Mouse (Mus musculus) intestine, embryonic 15.5 days (tissue): ENCODE data around the gene Tead3. TPM values are rescaled to one million over a fixed set of nuclear protein-coding genes. Genes with fewer than 3 reads are reported as not detected.
A peak's percentile ranks its signal among the peaks of the same experiment; 100 is the strongest.

Experiments used
- ATAC-seq: fragments of 200-750 bp; cut with Nextera tagmentation; 2 replicates; pipeline ENCODE4 v1.8.0; 2017; ENCODE audit warnings: moderate TSS enrichment, moderate library complexity
- H3K27ac ChIP-seq: fragments of 300-500 bp; sonication (generic); 2 replicates; pipeline ENCODE4 v1.5.1; 2015; ENCODE audit warnings: mild to moderate bottlenecking, inconsistent platforms
- H3K27me3 ChIP-seq: fragments of 300-500 bp; sonication (generic); replicated peaks from 2 replicates; pipeline ENCODE4 v1.6.1; 2015; ENCODE audit warnings: inconsistent platforms
- H3K36me3 ChIP-seq: fragments of 300-500 bp; sonication (generic); 2 replicates; pipeline ENCODE4 v1.6.1; 2015; ENCODE audit warnings: inconsistent platforms
- H3K4me1 ChIP-seq: fragments of 300-500 bp; sonication (generic); replicated peaks from 2 replicates; pipeline ENCODE4 v1.6.1; 2015; ENCODE audit warnings: inconsistent platforms
- H3K4me2 ChIP-seq: fragments of 300-500 bp; sonication (generic); replicated peaks from 2 replicates; pipeline ENCODE4 v1.6.1; 2015; ENCODE audit warnings: mild to moderate bottlenecking, inconsistent platforms
- H3K4me3 ChIP-seq: fragments of 300-500 bp; sonication (generic); replicated peaks from 2 replicates; pipeline ENCODE4 v1.5.1; 2015; ENCODE audit warnings: inconsistent platforms
- H3K9ac ChIP-seq: fragments of 300-500 bp; sonication (generic); 2 replicates; pipeline ENCODE4 v1.6.1; 2015; ENCODE audit warnings: inconsistent platforms
- H3K9me3 ChIP-seq: fragments of 300-500 bp; sonication (generic); 2 replicates; pipeline ENCODE4 v1.6.1; 2016; ENCODE audit warnings: inconsistent platforms
- WGBS: fragments of 180-500 bp; shearing (Covaris S2); methylation state at CpG from one replicate; pipeline ENCODE4 v1.1.7; 2015; 5-methylcytosine and 5-hydroxymethylcytosine counted together
- polyA plus RNA-seq: library from polyadenylated mRNA; unstranded; fragments of >200 nt; fragmentation: Nextera tagmentation; extraction: Ambion mirVana; gene quantifications from 2 replicates; pipeline ENCODE4 v1.2.1, GENCODE M21; 2015

Tead3 gene
- polyA plus RNA-seq, result 8.9 and 10.0 TPM in 2 replicates

DNA sequence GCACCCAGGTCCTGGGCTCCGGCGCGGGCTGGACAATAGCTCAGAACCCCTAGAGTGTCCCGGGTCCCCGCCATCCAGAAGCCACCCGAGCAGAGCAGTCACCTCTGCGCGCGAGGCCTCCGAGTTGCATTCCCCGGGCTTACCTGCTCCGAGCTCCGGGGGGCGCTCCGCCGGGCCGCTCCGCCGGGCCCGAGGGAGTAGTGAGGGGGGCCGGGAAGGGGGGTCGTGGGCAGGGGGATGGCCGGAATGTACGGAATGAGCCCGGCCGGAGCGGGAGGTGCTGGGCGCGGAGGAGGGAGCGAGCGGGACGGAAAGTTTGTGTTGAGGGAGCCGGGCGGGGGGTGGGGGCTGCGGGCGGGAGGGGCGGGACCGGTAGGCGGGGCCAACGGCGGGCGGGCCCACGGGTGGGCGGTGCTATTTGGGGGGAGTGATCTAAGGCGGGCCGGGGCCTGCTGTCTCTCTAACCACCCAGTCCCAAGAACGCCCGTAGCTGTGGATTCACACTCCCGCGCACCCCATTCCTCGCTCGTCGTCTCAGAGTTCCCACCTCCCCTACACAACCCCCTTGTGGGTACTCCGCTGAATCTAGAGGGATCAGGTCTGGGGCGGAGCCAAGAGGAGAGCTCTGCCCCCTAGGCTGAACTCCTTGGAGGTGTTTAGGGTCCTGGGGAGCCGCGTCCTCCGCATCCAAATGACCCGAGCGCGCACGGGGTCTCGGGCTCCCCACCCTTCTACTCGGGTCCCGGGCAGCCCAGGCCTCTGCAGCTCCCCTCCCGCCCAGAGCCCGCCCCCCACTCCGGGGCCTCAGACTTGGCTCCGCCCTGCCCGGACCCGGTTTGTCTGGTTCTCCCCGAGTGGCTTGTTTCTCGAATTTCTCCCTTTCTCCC lies at the start of gene Tead3:
TSS of gene Tead3 (minus strand) at position 352 of the 887 bp plus-strand sequence.
- Histone ChIP-seq H3K9me3 (no peaks in the 10 kb centered on the region), H3K27ac (peak within 1 kb of the TSS; percentile 100), H3K4me1 (peaks cover 49% of the 10 kb centered on the region), H3K36me3 (no peaks in the 10 kb centered on the region), H3K9ac (peak within 1 kb of the TSS; percentile 85), H3K27me3 (no peaks in the 10 kb centered on the region), H3K4me3 (peak within 1 kb of the TSS; percentile 83), H3K4me2 (peak within 1 kb of the TSS; percentile 93)
- under 1% methylated on average over 66 of the region's 73 CpGs for WGBS
- peak; percentile 88 for ATAC-seq

DNA sequence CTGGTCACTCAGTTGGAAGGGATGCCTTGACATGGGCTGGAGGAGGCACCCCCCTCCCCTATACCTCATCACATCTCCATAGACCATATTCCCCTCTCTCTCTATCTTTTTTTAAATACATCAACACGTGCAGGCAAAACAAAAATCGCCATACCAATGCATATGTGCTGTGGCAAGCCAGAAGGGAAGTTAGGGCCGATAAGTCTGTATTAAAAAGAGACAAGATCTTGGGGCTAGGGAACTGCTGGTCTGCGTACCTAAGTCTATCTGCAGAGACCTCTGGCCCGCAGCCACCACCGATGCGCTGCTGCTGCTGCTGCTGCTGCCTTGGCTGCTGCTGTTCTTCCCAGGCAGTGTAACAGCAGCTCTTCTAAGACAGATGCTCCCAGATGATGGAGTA lies 44.4 kb upstream of the Tead3 start:
- H3K4me3 ChIP-seq, result no peak overlapping the region
- no peaks in the 10 kb centered on the region for H3K9me3 ChIP-seq
- 82% methylated on average over 7 of the region's 7 CpGs for WGBS
- no peak overlapping the region for H3K4me2 ChIP-seq
- H3K27me3 ChIP-seq, result no peaks in the 10 kb centered on the region
- no peak overlapping the region for H3K9ac ChIP-seq
- ATAC-seq, result no peak
- no peak overlapping the region for H3K27ac ChIP-seq
- H3K4me1 ChIP-seq, result peaks cover 4% of the 10 kb centered on the region; the same call in 1 of the 2 replicates
- H3K36me3 ChIP-seq, result peaks cover 3% of the 10 kb centered on the region; the same call in 1 of the 2 replicates

DNA sequence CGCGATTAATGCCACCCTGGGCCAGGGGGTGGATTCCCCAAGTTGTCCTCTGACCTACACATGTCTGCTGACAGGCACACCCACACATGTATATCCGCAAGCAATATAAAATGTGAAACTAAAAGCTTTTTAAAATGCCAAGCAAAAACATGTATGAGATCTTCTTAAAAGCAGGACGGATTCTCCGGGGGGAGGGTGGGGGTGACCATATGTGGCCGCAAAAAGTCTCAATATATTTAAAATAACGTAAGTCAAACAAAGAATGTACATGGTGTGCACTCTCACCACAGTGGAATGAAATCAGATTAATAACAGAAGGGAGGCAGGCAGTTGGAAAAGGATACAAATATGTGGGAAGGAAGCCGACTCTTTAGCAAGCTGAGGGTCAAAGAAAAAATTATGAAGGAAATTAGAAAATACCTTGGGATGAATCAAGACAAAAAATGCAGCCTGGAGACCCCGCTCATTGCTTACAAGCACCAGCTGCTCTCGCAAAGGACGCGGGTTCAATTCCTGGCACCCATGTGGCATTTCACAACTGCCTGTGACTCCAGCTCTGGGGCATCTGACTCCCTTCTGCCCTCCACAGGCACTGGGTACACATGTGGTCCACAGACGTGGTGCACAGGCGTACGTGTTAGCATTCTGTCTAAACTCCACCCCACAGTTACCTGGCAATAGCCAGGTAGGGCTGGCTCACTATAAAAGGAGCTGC lies 43.6 kb upstream of the Tead3 start:
- Histone ChIP-seq H3K27me3 (no peaks in the 10 kb centered on the region), H3K27ac (no peak overlapping the region), H3K4me1 (peaks cover 4% of the 10 kb centered on the region; the same call in 1 of the 2 replicates), H3K9me3 (no peaks in the 10 kb centered on the region), H3K36me3 (peaks cover 3% of the 10 kb centered on the region; the same call in 1 of the 2 replicates), H3K4me2 (no peak overlapping the region), H3K4me3 (no peak overlapping the region), H3K9ac (no peak overlapping the region)
- WGBS, result 60% methylated on average over 15 of the region's 15 CpGs
- ATAC-seq, result no peak

DNA sequence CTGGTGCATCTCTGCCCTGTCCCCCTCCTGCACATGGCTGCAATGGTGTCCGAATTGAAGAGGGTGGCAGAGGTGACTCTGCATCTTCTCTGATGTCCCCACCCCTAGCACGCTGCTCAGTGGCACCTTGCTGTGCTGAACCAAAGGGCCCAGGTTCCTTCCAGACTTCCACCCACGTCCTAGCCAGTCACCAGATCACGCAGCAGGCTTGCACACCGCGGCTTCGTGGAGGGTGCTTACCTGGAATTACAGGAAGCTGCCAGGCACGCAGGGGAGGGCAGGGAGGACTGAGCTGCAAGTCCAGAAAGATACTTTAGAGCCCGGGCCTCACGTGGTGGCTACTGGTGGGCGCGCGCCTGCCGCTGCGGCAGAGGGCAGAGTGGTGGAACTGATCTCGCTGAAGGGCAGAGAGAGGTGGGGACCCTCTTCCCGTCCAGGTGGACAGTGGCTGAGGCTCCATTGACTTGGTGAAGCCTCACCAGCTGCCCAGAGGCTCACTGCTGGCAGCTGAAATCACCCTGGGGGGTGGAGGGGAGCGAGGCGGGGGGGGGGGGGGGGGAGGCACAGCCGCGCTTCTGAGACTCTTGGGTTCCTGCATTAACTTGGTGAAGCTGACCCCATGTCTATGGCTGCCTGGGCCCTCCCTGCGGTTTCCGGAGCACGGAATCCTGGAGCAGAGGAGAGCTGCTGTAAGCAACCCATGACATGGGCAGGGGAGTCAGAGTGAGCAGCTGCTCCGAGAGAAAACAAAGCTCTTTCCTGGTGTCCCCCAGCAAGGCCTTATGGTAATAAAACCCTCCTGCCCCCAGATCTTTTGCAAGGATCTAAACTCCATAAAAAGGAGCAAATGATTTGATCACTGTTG lies 41.2 kb upstream of the Tead3 start:
- no peak for ATAC-seq
- H3K9ac ChIP-seq, result no peak overlapping the region
- H3K4me3 ChIP-seq, result no peak overlapping the region

DNA sequence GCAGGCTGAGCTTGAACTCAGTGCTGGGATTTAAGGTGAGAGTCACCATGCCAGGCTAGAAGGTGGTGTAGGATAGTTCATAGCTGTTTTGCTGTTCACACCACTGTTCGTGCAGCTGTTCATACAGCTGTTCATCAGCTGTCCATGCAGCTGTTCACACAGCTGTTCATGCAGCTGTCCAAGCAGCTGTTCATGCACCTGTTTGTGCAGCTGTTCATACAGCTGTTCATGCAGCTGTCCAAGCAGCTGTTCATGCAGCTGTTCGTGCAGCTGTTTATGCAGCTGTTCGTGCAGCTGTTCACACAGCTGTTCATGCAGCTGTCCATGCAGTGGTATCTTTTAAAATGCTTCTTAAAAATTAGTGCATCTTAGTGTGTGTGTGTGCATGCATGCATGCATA lies 37.9 kb upstream of the Tead3 start:
- Histone ChIP-seq H3K9ac (no peak overlapping the region), H3K27ac (no peak overlapping the region), H3K4me3 (no peak overlapping the region), H3K4me2 (no peak overlapping the region), H3K9me3 (no peaks in the 10 kb centered on the region), H3K27me3 (peaks cover 5% of the 10 kb centered on the region; the same call in 1 of the 2 replicates), H3K36me3 (no peaks in the 10 kb centered on the region), H3K4me1 (peaks cover 4% of the 10 kb centered on the region; the same call in 1 of the 2 replicates)
- no peak for ATAC-seq
- 85% methylated on average over 3 of the region's 3 CpGs for WGBS

More for the DNA sequence above, 41.2 kb upstream of the Tead3 start:
- Histone ChIP-seq H3K9me3 (no peaks in the 10 kb centered on the region), H3K27ac (no peak overlapping the region), H3K36me3 (no peaks in the 10 kb centered on the region), H3K4me2 (peak overlapping the region; percentile 39), H3K4me1 (peaks cover 4% of the 10 kb centered on the region; the same call in 1 of the 2 replicates), H3K27me3 (no peaks in the 10 kb centered on the region; the same call in 1 of the 2 replicates)
- WGBS, result 11% methylated on average over 23 of the region's 25 CpGs

DNA sequence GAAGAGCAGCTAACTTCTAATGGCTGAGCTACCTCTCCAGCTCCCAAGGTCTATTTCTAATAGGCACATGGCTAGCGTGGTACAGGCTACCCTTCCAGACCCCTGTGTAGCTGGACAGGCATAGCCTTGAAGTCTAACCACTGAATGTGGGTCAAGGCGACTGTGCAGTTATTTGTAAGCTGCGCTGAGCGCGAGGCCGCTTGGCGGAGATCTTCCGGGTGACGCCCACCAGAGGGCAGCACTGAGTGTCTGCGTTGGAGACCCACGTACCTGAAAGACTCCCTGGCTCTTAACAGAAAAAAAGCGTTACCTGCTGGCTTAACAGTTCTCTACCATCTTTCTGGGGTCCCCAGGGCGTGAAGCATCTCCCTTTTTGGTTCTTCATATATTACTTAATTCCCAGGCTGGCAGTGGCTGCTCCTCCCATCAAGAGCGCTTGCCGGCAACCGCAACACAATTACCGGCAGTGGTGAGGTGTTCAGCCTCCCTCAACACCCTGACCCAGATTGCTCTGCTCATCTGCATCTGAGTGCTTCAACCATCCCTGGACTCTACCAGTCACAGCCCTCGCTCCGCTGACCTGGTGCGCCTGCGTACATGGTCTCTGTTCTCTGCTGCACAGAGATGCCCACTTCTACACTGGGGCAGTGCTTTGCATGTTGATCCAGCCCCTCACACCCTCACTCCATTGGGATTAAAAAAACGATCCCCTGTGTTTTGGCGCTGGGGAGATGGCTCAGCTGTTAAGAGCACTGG lies 35.7 kb upstream of the Tead3 start:
- H3K4me3 ChIP-seq, result no peak overlapping the region

DNA sequence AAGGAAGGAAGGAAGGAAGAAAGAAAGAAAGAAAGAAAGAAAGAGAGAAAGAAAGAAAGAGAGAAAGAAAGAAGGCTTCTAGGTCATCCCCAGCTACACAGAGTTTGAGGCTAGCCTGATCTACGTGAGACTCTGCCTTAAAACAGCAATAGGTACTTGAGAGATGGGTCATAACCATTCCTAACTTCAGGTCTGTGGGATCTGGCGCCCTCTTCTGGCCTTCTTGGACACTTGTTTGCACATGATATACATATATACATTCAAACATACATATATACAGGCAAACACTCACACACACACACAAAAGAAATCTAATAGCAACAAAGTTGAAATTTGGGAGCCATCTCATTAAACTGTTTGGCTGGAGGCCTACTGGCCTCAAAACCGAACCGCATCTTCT lies 33.7 kb upstream of the Tead3 start:
- WGBS, result 69% methylated on average over 4 of the region's 4 CpGs
- no peaks in the 10 kb centered on the region for H3K36me3 ChIP-seq
- H3K9ac ChIP-seq, result no peak overlapping the region
- no peak overlapping the region for H3K4me3 ChIP-seq
- ATAC-seq, result no peak
- H3K27ac ChIP-seq, result no peak overlapping the region
- H3K9me3 ChIP-seq, result no peaks in the 10 kb centered on the region
- no peak overlapping the region for H3K4me2 ChIP-seq
- peaks cover 5% of the 10 kb centered on the region; the same call in 1 of the 2 replicates for H3K27me3 ChIP-seq
- no peaks in the 10 kb centered on the region for H3K4me1 ChIP-seq

More for the DNA sequence above, 35.7 kb upstream of the Tead3 start:
- 8% methylated on average over 23 of the region's 23 CpGs for WGBS
- H3K36me3 ChIP-seq, result no peaks in the 10 kb centered on the region
- H3K27ac ChIP-seq, result no peak overlapping the region
- no peaks in the 10 kb centered on the region for H3K4me1 ChIP-seq
- H3K9ac ChIP-seq, result no peak overlapping the region
- ATAC-seq, result peak; percentile 43
- H3K9me3 ChIP-seq, result no peaks in the 10 kb centered on the region
- peaks cover 5% of the 10 kb centered on the region; the same call in 1 of the 2 replicates for H3K27me3 ChIP-seq
- H3K4me2 ChIP-seq, result peak overlapping the region; percentile 42

DNA sequence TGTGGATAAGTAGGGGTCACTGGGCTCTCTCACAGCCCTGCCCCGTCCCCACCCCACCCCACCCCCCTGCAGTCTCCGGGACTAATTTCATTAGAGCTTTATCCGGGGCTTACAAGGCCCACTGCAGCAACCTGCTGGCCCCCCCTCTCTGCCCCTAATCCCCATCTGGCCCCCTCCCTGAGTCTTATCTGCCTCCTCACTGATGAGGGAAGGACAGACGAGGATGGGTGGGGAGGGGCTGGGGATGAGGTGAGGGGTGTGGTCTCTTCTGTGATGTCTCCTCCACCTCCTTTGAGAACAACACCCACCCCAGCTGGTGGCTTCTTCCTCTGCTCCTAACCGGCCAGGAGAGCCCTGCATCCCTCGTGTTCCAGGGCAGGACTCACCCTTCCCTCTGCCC lies 29.6 kb upstream of the Tead3 start:
- ATAC-seq, result no peak
- H3K9ac ChIP-seq, result no peak overlapping the region
- H3K4me2 ChIP-seq, result no peak overlapping the region
- no peaks in the 10 kb centered on the region for H3K36me3 ChIP-seq
- no peak overlapping the region for H3K27ac ChIP-seq
- 13% methylated on average over 6 of the region's 6 CpGs for WGBS
- peaks cover 8% of the 10 kb centered on the region; the same call in 1 of the 2 replicates for H3K4me1 ChIP-seq
- peaks cover 9% of the 10 kb centered on the region; the same call in 1 of the 2 replicates for H3K27me3 ChIP-seq
- H3K4me3 ChIP-seq, result no peak overlapping the region
- H3K9me3 ChIP-seq, result no peaks in the 10 kb centered on the region

DNA sequence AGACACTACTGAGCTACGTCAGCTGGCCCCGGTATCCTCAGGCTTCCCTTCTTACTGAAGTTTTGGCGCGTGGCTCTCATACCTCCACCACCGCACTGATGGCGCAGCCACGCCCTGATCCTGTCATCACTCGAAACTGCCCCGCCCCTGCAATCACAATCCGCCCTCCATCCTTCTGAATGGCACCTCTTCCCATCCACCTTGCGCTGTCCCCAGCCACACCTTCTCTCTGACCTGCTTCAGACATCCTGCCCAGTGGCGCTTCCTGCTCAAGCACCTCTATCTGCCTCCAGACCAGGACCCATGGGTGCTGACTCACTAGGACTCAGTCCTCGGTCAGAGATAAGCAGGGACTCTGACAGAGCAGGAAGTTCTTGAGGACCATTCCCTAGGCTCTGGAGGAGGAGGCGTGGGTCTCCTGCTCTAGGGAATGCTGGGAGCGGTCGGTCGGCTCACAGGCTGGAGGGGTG lies 25.0 kb upstream of the Tead3 start:
- Histone ChIP-seq H3K27me3 (peaks cover 19% of the 10 kb centered on the region; the same call in 1 of the 2 replicates), H3K9ac (peak overlapping the region; percentile 13; the same call in 1 of the 2 replicates), H3K36me3 (no peaks in the 10 kb centered on the region), H3K4me3 (no peak overlapping the region; the same call in 1 of the 2 replicates), H3K4me2 (peak overlapping the region; percentile 31), H3K9me3 (no peaks in the 10 kb centered on the region), H3K27ac (no peak overlapping the region), H3K4me1 (peaks cover 11% of the 10 kb centered on the region; the same call in 1 of the 2 replicates)
- ATAC-seq, result peak; percentile 69
- WGBS, result 9% methylated on average over 17 of the region's 17 CpGs

DNA sequence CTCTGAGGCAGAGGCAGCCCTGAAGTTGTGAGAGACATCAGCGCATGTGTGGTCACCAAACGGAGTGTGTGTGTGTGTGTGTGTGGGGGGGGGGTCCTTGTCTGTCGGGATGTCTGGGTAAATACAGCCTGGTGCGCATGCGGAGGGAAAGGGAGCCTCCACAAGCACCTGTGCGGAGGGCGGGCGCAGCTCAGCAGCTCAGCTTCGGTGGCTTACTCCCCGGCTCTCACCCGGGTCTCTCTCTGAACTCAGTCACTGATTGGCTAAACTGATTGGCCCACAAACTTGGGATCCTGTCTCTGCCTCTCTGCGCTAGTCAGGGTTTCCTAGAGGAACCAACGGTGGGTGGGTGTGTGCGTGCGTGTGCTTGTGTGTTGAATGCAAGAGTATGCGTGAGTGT lies 23.9 kb upstream of the Tead3 start:
- H3K27ac ChIP-seq, result no peak overlapping the region
- no peak overlapping the region for H3K9ac ChIP-seq
- H3K4me2 ChIP-seq, result no peak overlapping the region
- H3K4me3 ChIP-seq, result no peak overlapping the region
- no peaks in the 10 kb centered on the region for H3K9me3 ChIP-seq
- H3K27me3 ChIP-seq, result peaks cover 19% of the 10 kb centered on the region; the same call in 1 of the 2 replicates
- WGBS, result 18% methylated on average over 16 of the region's 16 CpGs
- no peak for ATAC-seq
- peaks cover 11% of the 10 kb centered on the region; the same call in 1 of the 2 replicates for H3K4me1 ChIP-seq
- H3K36me3 ChIP-seq, result no peaks in the 10 kb centered on the region

DNA sequence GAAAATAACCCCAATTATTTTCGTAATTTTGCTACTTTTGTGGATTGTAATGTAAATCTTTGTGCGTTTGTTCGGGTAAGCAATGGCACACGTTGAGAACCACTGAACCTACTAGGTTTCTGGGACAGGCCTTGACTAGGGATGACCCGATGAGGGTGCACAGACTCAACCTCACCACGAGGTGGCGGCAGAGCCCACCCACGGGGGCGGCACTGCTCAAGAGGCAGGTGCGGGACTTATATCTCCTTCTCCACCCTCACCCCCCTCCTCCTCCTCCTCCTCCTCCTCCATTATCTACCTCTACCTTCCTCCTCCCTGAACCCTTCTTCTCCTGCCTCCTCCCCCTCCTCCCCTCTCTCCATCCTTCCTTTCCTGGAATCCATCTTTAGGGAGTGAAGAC lies 23.2 kb upstream of the Tead3 start:
- H3K9ac ChIP-seq, result no peak overlapping the region
- H3K36me3 ChIP-seq, result no peaks in the 10 kb centered on the region
- H3K27ac ChIP-seq, result no peak overlapping the region
- H3K9me3 ChIP-seq, result no peaks in the 10 kb centered on the region
- peaks cover 19% of the 10 kb centered on the region; the same call in 1 of the 2 replicates for H3K27me3 ChIP-seq
- 20% methylated on average over 10 of the region's 10 CpGs for WGBS
- peaks cover 11% of the 10 kb centered on the region; the same call in 1 of the 2 replicates for H3K4me1 ChIP-seq
- no peak overlapping the region for H3K4me3 ChIP-seq
- H3K4me2 ChIP-seq, result no peak overlapping the region
- ATAC-seq, result peak; percentile 48
